Mouse (Mus musculus): ENCODE measurements around the gene Necap1.

Gene Necap1

GRCm38 (mm10) chr6:122873871-122874719 is at the start of gene Necap1:
Necap1 (plus strand) TSS chr6:122874474.
- peak; percentile 96 for DNase-seq

GRCm38 (mm10) chr6:122825166-122825565 is 49.1 kb upstream of the Necap1 start:
- DNase-seq = no peak

GRCm38 (mm10) chr6:122825923-122826742 is 48.1 kb upstream of the Necap1 start:
- DNase-seq = peak; percentile 54

- peak; percentile 45 for DNase-seq
Measured at GRCm38 (mm10) chr6:122828086-122828485, 46.2 kb upstream of the Necap1 start.

GRCm38 (mm10) chr6:122832880-122833279 is 41.4 kb upstream of the Necap1 start:
- no peak for DNase-seq

- DNase-seq = peak; percentile 60
Measured at GRCm38 (mm10) chr6:122834365-122834764, 39.9 kb upstream of the Necap1 start.

- DNase-seq = no peak
Measured at GRCm38 (mm10) chr6:122836974-122837373, 37.3 kb upstream of the Necap1 start.

- no peak for DNase-seq
Measured at GRCm38 (mm10) chr6:122837539-122837938, 36.7 kb upstream of the Necap1 start.

- DNase-seq = no peak
Measured at GRCm38 (mm10) chr6:122843759-122844158, 30.5 kb upstream of the Necap1 start.

- DNase-seq = no peak
Measured at GRCm38 (mm10) chr6:122852696-122853095, 21.6 kb upstream of the Necap1 start.

- DNase-seq = no peak
Measured at GRCm38 (mm10) chr6:122854552-122854951, 19.7 kb upstream of the Necap1 start.

- no peak for DNase-seq
Measured at GRCm38 (mm10) chr6:122855955-122856354, 18.3 kb upstream of the Necap1 start, which contains the start of gene C3ar1. C3ar1 (minus strand) TSS chr6:122856161.

- no peak for DNase-seq
Measured at GRCm38 (mm10) chr6:122862434-122862833, 11.8 kb upstream of the Necap1 start.

GRCm38 (mm10) chr6:122862871-122863270 is 11.4 kb upstream of the Necap1 start:
- DNase-seq = no peak

GRCm38 (mm10) chr6:122867914-122868313 is 6.4 kb upstream of the Necap1 start:
- DNase-seq = no peak

- DNase-seq = no peak
Measured at GRCm38 (mm10) chr6:122869846-122870245, 4.4 kb upstream of the Necap1 start.

- no peak for DNase-seq
Measured at GRCm38 (mm10) chr6:122872800-122873199, 1.5 kb upstream of the Necap1 start.

GRCm38 (mm10) chr6:122874720-122875389 is 581 bp downstream of the Necap1 start:
- DNase-seq = no peak

- DNase-seq = no peak
Measured at GRCm38 (mm10) chr6:122879141-122879735, 5.0 kb downstream of the Necap1 start.

- DNase-seq = no peak
Measured at GRCm38 (mm10) chr6:122879781-122880505, 5.7 kb downstream of the Necap1 start.

- no peak for DNase-seq
Measured at GRCm38 (mm10) chr6:122881287-122881686, 7.0 kb downstream of the Necap1 start.

GRCm38 (mm10) chr6:122883603-122884002 is 9.3 kb downstream of the Necap1 start:
- no peak for DNase-seq
